In genomic region chrX:20658891-20659406, GRCm38 (mm10) we compare ENCODE assay signal across 8 mouse cellular contexts. TPM values are rescaled to one million over a fixed set of nuclear protein-coding genes. Genes with fewer than 3 reads are reported as not detected.
A peak's percentile ranks its signal among the peaks of the same experiment; 100 is the strongest.
DNase-seq lines count a peak whose midpoint lies in the region; ATAC-seq and TF ChIP-seq lines count a peak whose summit lies in the region.

No protein-coding gene starts in this region.

- peak overlapping the region; percentile 76 for H3K4me2 ChIP-seq in heart, embryonic 11.5 days
- peak overlapping the region; percentile 83 for H3K4me2 ChIP-seq in midbrain, embryonic 16.5 days (ENCODE audit: low read length)

- peak overlapping the region; percentile 61 for H3K9ac ChIP-seq in heart, embryonic 11.5 days (ENCODE audit: low read depth, low read length)
- peak overlapping the region; percentile 45; the same call in 1 of the 2 replicates for H3K9ac ChIP-seq in midbrain, embryonic 16.5 days (ENCODE audit: low read depth, low read length)

- H3K36me3 ChIP-seq in heart, embryonic 11.5 days (ENCODE audit: control insufficient read depth, insufficient read depth, low read length): no peaks in the 10 kb centered on the region
- no peaks in the 10 kb centered on the region for H3K36me3 ChIP-seq in midbrain, embryonic 16.5 days (ENCODE audit: control insufficient read depth, insufficient read depth, low read length)

- ATAC-seq in heart, embryonic 11.5 days (replicated peaks; ENCODE audit: insufficient number of reproducible peaks, low FRiP score, low TSS enrichment): 0 out of 2 replicates have a peak, but pooled peaks have one; percentile 12
- ATAC-seq in midbrain, embryonic 16.5 days: no peak
- no peak for ATAC-seq in activated CD4-positive, CD25-positive, alpha-beta regulatory T cell, adult 4 months

- H3K27me3 ChIP-seq in heart, embryonic 11.5 days (ENCODE audit: control insufficient read depth, insufficient read depth, low read length): no peaks in the 10 kb centered on the region
- no peaks in the 10 kb centered on the region for H3K27me3 ChIP-seq in midbrain, embryonic 16.5 days (ENCODE audit: control insufficient read depth, insufficient read depth, low read depth, low read length)

- H3K4me1 ChIP-seq in bone marrow, adult 2 months (ENCODE audit: control insufficient read depth, insufficient read depth, low read length): no peaks in the 10 kb centered on the region; the same call in 1 of the 2 replicates
- H3K4me1 ChIP-seq in heart, embryonic 11.5 days (ENCODE audit: control insufficient read depth, insufficient read depth, low read length): no peaks in the 10 kb centered on the region
- peaks cover 4% of the 10 kb centered on the region; the same call in 1 of the 2 replicates for H3K4me1 ChIP-seq in midbrain, embryonic 16.5 days (ENCODE audit: control insufficient read depth, insufficient read depth, low read length)

- peak overlapping the region; percentile 77 for H3K4me3 ChIP-seq in bone marrow, adult 2 months (replicated peaks; ENCODE audit: control insufficient read depth, low read depth, low read length)
- H3K4me3 ChIP-seq in heart, embryonic 11.5 days (ENCODE audit: low read depth, low read length): peak overlapping the region; percentile 52
- H3K4me3 ChIP-seq in midbrain, embryonic 16.5 days (ENCODE audit: low read depth, low read length): peak overlapping the region; percentile 48

- DNase-seq in kidney, adult 18-20 months: peak; percentile 15
- DNase-seq in kidney, adult 11 months: no peak
- DNase-seq in kidney, postnatal 4 days: peak; percentile 11 to 20
- no peak for DNase-seq in layer of hippocampus, adult 9-10 months (ENCODE audit: low spot score)

- TF ChIP-seq POLR2A in bone marrow, adult 2 months (IDR thresholded peaks at IDR 0.05; ENCODE audit: borderline replicate concordance, control insufficient read depth, low read depth, low read length): no peak

- H3K9me3 ChIP-seq in heart, embryonic 11.5 days (replicated peaks; ENCODE audit: control insufficient read depth, low read length): no peaks in the 10 kb centered on the region
- no peaks in the 10 kb centered on the region for H3K9me3 ChIP-seq in midbrain, embryonic 16.5 days (replicated peaks; ENCODE audit: control insufficient read depth, low read length, poor library complexity, severe bottlenecking)

- 16% methylated on average over 24 of the region's 24 CpGs for WGBS in bone marrow, adult 2 months
- 13% methylated on average over 24 of the region's 24 CpGs for WGBS in heart, embryonic 11.5 days (ENCODE audit: insufficient replicate concordance)
- 20% methylated on average over 24 of the region's 24 CpGs for WGBS in midbrain, embryonic 16.5 days

- peak overlapping the region; percentile 7 for H3K27ac ChIP-seq in bone marrow, adult 2 months (ENCODE audit: control insufficient read depth, insufficient read depth, low read depth, low read length, poor library complexity)
- peak overlapping the region; percentile 29; the same call in 1 of the 2 replicates for H3K27ac ChIP-seq in heart, embryonic 11.5 days (ENCODE audit: low read depth, low read length)
- no peak overlapping the region for H3K27ac ChIP-seq in midbrain, embryonic 16.5 days (ENCODE audit: low read length)

- TF ChIP-seq CTCF in bone marrow, adult 2 months (IDR thresholded peaks at IDR 0.05; ENCODE audit: control insufficient read depth, insufficient read depth, low read length): no peak

RNA-seq across cellular contexts. Expression of gene Uba1, which starts 0.8 kb away (rescaled TPM):
- polyA plus RNA-seq in bone marrow, adult 2 months (2011; ENCODE audit: insufficient read depth, insufficient read length, low replicate concordance, missing spikeins): 45.8 and 49.6 TPM in 2 replicates
- 165 and 182 TPM in 2 replicates for polyA plus RNA-seq in heart, embryonic 11.5 days (2014; fragmentation: Nextera tagmentation; extraction: Ambion mirVana)
- polyA plus RNA-seq in midbrain, embryonic 16.5 days (2015; fragmentation: Nextera tagmentation; extraction: Ambion mirVana): 385 and 404 TPM in 2 replicates
- 100 to 1,000 TPM; 118 to 150 TPM for polyA plus RNA-seq in activated CD4-positive, CD25-positive, alpha-beta regulatory T cell, adult 4 months (2017; shearing (Covaris generic))

RNA-seq across cellular contexts. Expression of gene Cdk16, which starts 28.8 kb away (rescaled TPM):
- 61.5 and 71.7 TPM in 2 replicates for polyA plus RNA-seq in bone marrow, adult 2 months (2011; ENCODE audit: insufficient read depth, insufficient read length, low replicate concordance, missing spikeins)
- 77.1 and 89.3 TPM in 2 replicates for polyA plus RNA-seq in heart, embryonic 11.5 days (2014; fragmentation: Nextera tagmentation; extraction: Ambion mirVana)
- 138 and 148 TPM in 2 replicates for polyA plus RNA-seq in midbrain, embryonic 16.5 days (2015; fragmentation: Nextera tagmentation; extraction: Ambion mirVana)
- polyA plus RNA-seq in activated CD4-positive, CD25-positive, alpha-beta regulatory T cell, adult 4 months (2017; shearing (Covaris generic)): 1 to 10 TPM; 6.7 to 8.4 TPM

RNA-seq across cellular contexts. Expression of gene Ndufb11, which starts 41.5 kb away (rescaled TPM):
- 86.5 and 146 TPM in 2 replicates for polyA plus RNA-seq in bone marrow, adult 2 months (2011; ENCODE audit: insufficient read depth, insufficient read length, low replicate concordance, missing spikeins)
- polyA plus RNA-seq in heart, embryonic 11.5 days (2014; fragmentation: Nextera tagmentation; extraction: Ambion mirVana): 307 and 308 TPM in 2 replicates
- polyA plus RNA-seq in midbrain, embryonic 16.5 days (2015; fragmentation: Nextera tagmentation; extraction: Ambion mirVana): 209 TPM in 2 replicates
- polyA plus RNA-seq in activated CD4-positive, CD25-positive, alpha-beta regulatory T cell, adult 4 months (2017; shearing (Covaris generic)): 100 to 1,000 TPM; 256 to 268 TPM

RNA-seq across cellular contexts. Expression of gene Rbm10, which starts 41.6 kb away (rescaled TPM):
- 29.7 and 45.2 TPM in 2 replicates for polyA plus RNA-seq in bone marrow, adult 2 months (2011; ENCODE audit: insufficient read depth, insufficient read length, low replicate concordance, missing spikeins)
- 36.6 and 39.2 TPM in 2 replicates for polyA plus RNA-seq in heart, embryonic 11.5 days (2014; fragmentation: Nextera tagmentation; extraction: Ambion mirVana)
- polyA plus RNA-seq in midbrain, embryonic 16.5 days (2015; fragmentation: Nextera tagmentation; extraction: Ambion mirVana): 48.2 and 55.3 TPM in 2 replicates
- 10 to 100 TPM; 32.4 to 48.4 TPM for polyA plus RNA-seq in activated CD4-positive, CD25-positive, alpha-beta regulatory T cell, adult 4 months (2017; shearing (Covaris generic))

RNA-seq across cellular contexts. Expression of gene Usp11, which starts 44.8 kb away (rescaled TPM):
- polyA plus RNA-seq in bone marrow, adult 2 months (2011; ENCODE audit: insufficient read depth, insufficient read length, low replicate concordance, missing spikeins): 8.1 and 13.8 TPM in 2 replicates
- 40.7 and 53.7 TPM in 2 replicates for polyA plus RNA-seq in heart, embryonic 11.5 days (2014; fragmentation: Nextera tagmentation; extraction: Ambion mirVana)
- polyA plus RNA-seq in midbrain, embryonic 16.5 days (2015; fragmentation: Nextera tagmentation; extraction: Ambion mirVana): 108 and 109 TPM in 2 replicates
- polyA plus RNA-seq in activated CD4-positive, CD25-positive, alpha-beta regulatory T cell, adult 4 months (2017; shearing (Covaris generic)): 1 to 10 TPM; 6.1 to 6.6 TPM

Comparison
In these comparisons a context has a peak if more than half of its experiments do, and no peak if none do; other contexts are left out.
1. DNase-seq: peak in kidney, adult 18-20 months (single experiment) and kidney, postnatal 4 days (2 of 2); none in kidney, adult 11 months (single experiment) and layer of hippocampus, adult 9-10 months (single experiment).
2. Peak in every context shown above with its lines, with median percentiles within 50 percentile points of each other: H3K4me3 ChIP-seq.